Comparison of ENCODE assay signal across 17 mouse cellular contexts in the genomic region with DNA sequence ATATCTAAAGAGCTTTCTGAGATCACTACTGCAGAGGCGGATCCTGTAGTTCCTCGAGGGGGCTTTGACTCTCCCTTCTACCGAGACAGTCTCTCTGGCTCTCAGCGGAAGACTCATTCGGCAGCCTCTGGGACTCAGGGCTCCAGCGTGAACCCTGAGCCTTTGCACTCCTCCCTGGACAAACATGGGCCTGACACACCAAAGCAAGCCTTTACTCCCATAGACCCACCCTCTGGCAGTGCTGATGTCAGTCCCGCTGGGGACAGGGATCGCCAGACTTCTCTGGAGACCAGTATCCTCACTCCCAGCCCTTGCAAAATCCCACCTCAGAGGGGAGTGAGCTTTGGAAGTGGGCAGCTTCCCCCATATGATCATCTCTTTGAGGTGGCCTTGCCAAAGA. TPM values are rescaled to one million over a fixed set of nuclear protein-coding genes. Genes with fewer than 3 reads are reported as not detected.
DNase-seq lines count a peak whose midpoint lies in the region; ATAC-seq and TF ChIP-seq lines count a peak whose summit lies in the region.
"Had no signal": no experiment of that assay in that cellular context is flagged by ENCODE, and none has a peak within 500 bp of the region (broad histone marks: within the 10 kb centered on the region; RNA-seq: fewer than 3 reads in every experiment).

No protein-coding gene starts in this region.

- no peak overlapping the region for H3K4me2 ChIP-seq in intestine, postnatal 0 days (replicated peaks; ENCODE audit: low read depth)
- H3K4me2 ChIP-seq in liver, postnatal 0 days (ENCODE audit: low read depth, low read length): no peak overlapping the region
- peak overlapping the region; percentile 20 for H3K4me2 ChIP-seq in stomach, postnatal 0 days (replicated peaks; ENCODE audit: low read depth)
- H3K4me2 ChIP-seq: embryonic facial prominence, embryonic 12.5 days; forebrain, embryonic 15.5 days; heart, embryonic 12.5 days; hindbrain, embryonic 14.5 days had no signal

- H3K4me1 ChIP-seq in intestine, postnatal 0 days (replicated peaks; ENCODE audit: control insufficient read depth, insufficient read depth, low read length): no peaks in the 10 kb centered on the region
- no peaks in the 10 kb centered on the region for H3K4me1 ChIP-seq in liver, postnatal 0 days (ENCODE audit: insufficient read depth)
- no peaks in the 10 kb centered on the region for H3K4me1 ChIP-seq in stomach, postnatal 0 days (replicated peaks; ENCODE audit: control insufficient read depth, insufficient read depth)
- H3K4me1 ChIP-seq: embryonic facial prominence, embryonic 12.5 days; forebrain, embryonic 15.5 days; heart, embryonic 12.5 days; hindbrain, embryonic 10.5 days had no signal

- H3K4me3 ChIP-seq in intestine, postnatal 0 days (ENCODE audit: low read depth, low read length): no peak overlapping the region
- no peak overlapping the region for H3K4me3 ChIP-seq in liver, postnatal 0 days (ENCODE audit: low read depth, low read length)
- no peak overlapping the region for H3K4me3 ChIP-seq in stomach, postnatal 0 days (ENCODE audit: low read depth, low read length)
- H3K4me3 ChIP-seq: embryonic facial prominence, embryonic 12.5 days; forebrain, embryonic 15.5 days; heart, embryonic 12.5 days; hindbrain, embryonic 10.5 days had no signal

- no peak overlapping the region for H3K9ac ChIP-seq in intestine, postnatal 0 days (ENCODE audit: low read depth, low read length)
- H3K9ac ChIP-seq in liver, postnatal 0 days (replicated peaks): no peak overlapping the region
- H3K9ac ChIP-seq in stomach, postnatal 0 days (ENCODE audit: low read length): no peak overlapping the region
- H3K9ac ChIP-seq: embryonic facial prominence, embryonic 12.5 days; forebrain, embryonic 15.5 days; heart, embryonic 12.5 days; hindbrain, embryonic 14.5 days had no signal

- whole genome bisulfite sequencing in intestine, postnatal 0 days: 83% methylated on average over 8 of the region's 8 CpGs
- WGBS in large intestine, adult 2 months: 35% methylated on average over 8 of the region's 8 CpGs
- 74% methylated on average over 8 of the region's 8 CpGs for WGBS in liver, postnatal 0 days (ENCODE audit: insufficient replicate concordance)
- 78% methylated on average over 8 of the region's 8 CpGs for WGBS in stomach, postnatal 0 days

- peaks cover 83% of the 10 kb centered on the region for H3K36me3 ChIP-seq in intestine, postnatal 0 days (ENCODE audit: control insufficient read depth, insufficient read depth)
- H3K36me3 ChIP-seq in liver, postnatal 0 days (replicated peaks; ENCODE audit: insufficient read depth, low read length): peaks cover 73% of the 10 kb centered on the region
- peaks cover 30% of the 10 kb centered on the region for H3K36me3 ChIP-seq in stomach, postnatal 0 days (ENCODE audit: control insufficient read depth, insufficient read depth, low read length)

- TF ChIP-seq EP300 in liver, postnatal 0 days (IDR thresholded peaks at IDR 0.05; ENCODE audit: low read depth): no peak
- TF ChIP-seq EP300 in stomach, postnatal 0 days (optimal IDR thresholded peaks at IDR 0.05): no peak

- 0 out of 2 replicates have a peak, but pooled peaks have one; percentile 47 for ATAC-seq in intestine, postnatal 0 days
- ATAC-seq in liver, postnatal 0 days: peak; percentile 67
- ATAC-seq in stomach, postnatal 0 days (ENCODE audit: low FRiP score, low TSS enrichment): peak; percentile 94
- ATAC-seq: forebrain, embryonic 15.5 days had no signal

- TF ChIP-seq CTCF in intestine, postnatal 0 days (IDR thresholded peaks at IDR 0.05; ENCODE audit: low read depth): no peak
- TF ChIP-seq CTCF in liver, postnatal 0 days (IDR thresholded peaks at IDR 0.05; ENCODE audit: low read depth): no peak
- no peak for TF ChIP-seq CTCF in stomach, postnatal 0 days (IDR thresholded peaks at IDR 0.05; ENCODE audit: low read depth)

- H3K27me3 ChIP-seq in intestine, postnatal 0 days (replicated peaks; ENCODE audit: control insufficient read depth, insufficient read depth, low read length): no peaks in the 10 kb centered on the region
- no peaks in the 10 kb centered on the region for H3K27me3 ChIP-seq in liver, postnatal 0 days (ENCODE audit: insufficient read depth, low read length)
- H3K27me3 ChIP-seq in stomach, postnatal 0 days (ENCODE audit: control insufficient read depth, insufficient read depth, low read length): no peaks in the 10 kb centered on the region
- H3K27me3 ChIP-seq: embryonic facial prominence, embryonic 12.5 days; forebrain, embryonic 15.5 days; heart, embryonic 12.5 days had no signal

- no peak overlapping the region for H3K27ac ChIP-seq in intestine, postnatal 0 days (ENCODE audit: low read depth, low read length)
- H3K27ac ChIP-seq in liver, postnatal 0 days (ENCODE audit: low read depth): no peak overlapping the region
- peak overlapping the region; percentile 56 for H3K27ac ChIP-seq in stomach, postnatal 0 days (replicated peaks)
- H3K27ac ChIP-seq: embryonic facial prominence, embryonic 12.5 days; forebrain, embryonic 15.5 days; hindbrain, embryonic 10.5 days; hindbrain, embryonic 14.5 days had no signal

- DNase-seq in large intestine, adult 2 months (ENCODE audit: low read depth, low spot score): peak; percentile 44
- DNase-seq in liver, postnatal 0 days: no peak
- peak; percentile 78 for DNase-seq in stomach, postnatal 0 days (ENCODE audit: low spot score)
- no peak for DNase-seq in testis, postnatal 10 days (ENCODE audit: low spot score)
- no peak for DNase-seq in cerebellum, adult 9-10 months
- DNase-seq: adrenal gland, adult 8-10 months; adrenal gland, postnatal 36 days; cerebellum, adult 8-10 months; cerebellum, postnatal 25 days; gastrocnemius, postnatal 14 days had no signal

- no peaks in the 10 kb centered on the region for H3K9me3 ChIP-seq in intestine, postnatal 0 days (ENCODE audit: control insufficient read depth)
- no peaks in the 10 kb centered on the region for H3K9me3 ChIP-seq in liver, postnatal 0 days (ENCODE audit: low read length)
- H3K9me3 ChIP-seq in stomach, postnatal 0 days (ENCODE audit: control insufficient read depth, low read length): no peaks in the 10 kb centered on the region
- H3K9me3 ChIP-seq: embryonic facial prominence, embryonic 12.5 days; forebrain, embryonic 15.5 days; heart, embryonic 12.5 days; hindbrain, embryonic 10.5 days had no signal

RNA-seq across cellular contexts. Expression of gene Spaca9, which starts 23.5 kb away (rescaled TPM):
- polyA plus RNA-seq in intestine, postnatal 0 days (2015; fragmentation: Nextera tagmentation; extraction: Ambion mirVana): 0.60 and 0.86 TPM in 2 replicates
- polyA plus RNA-seq in large intestine, adult 2 months (2012; rRNA removed): 0.82 and 1.0 TPM in 2 replicates
- polyA plus RNA-seq in liver, postnatal 0 days (2015; fragmentation: Nextera tagmentation; extraction: Ambion mirVana): 2.1 and 2.5 TPM in 2 replicates
- polyA plus RNA-seq in stomach, postnatal 0 days (2015; fragmentation: Nextera tagmentation; extraction: Ambion mirVana): 0.57 and 0.69 TPM in 2 replicates

RNA-seq across cellular contexts. Expression of gene Ak8, which starts 24.0 kb away (rescaled TPM):
- polyA plus RNA-seq in intestine, postnatal 0 days (2015; fragmentation: Nextera tagmentation; extraction: Ambion mirVana): 0.16 TPM in 1 of 2 replicates, not detected in the other
- 0.11 and 0.19 TPM in 2 replicates for polyA plus RNA-seq in large intestine, adult 2 months (2012; rRNA removed)
- polyA plus RNA-seq in liver, postnatal 0 days (2015; fragmentation: Nextera tagmentation; extraction: Ambion mirVana): 0.28 and 0.41 TPM in 2 replicates
- polyA plus RNA-seq in stomach, postnatal 0 days (2015; fragmentation: Nextera tagmentation; extraction: Ambion mirVana): 0.29 and 0.40 TPM in 2 replicates

RNA-seq across cellular contexts. Expression of gene Tsc1, which starts 35.0 kb away (rescaled TPM):
- polyA plus RNA-seq in intestine, postnatal 0 days (2015; fragmentation: Nextera tagmentation; extraction: Ambion mirVana): 6.5 and 8.2 TPM in 2 replicates
- 6.0 and 10.8 TPM in 2 replicates for polyA plus RNA-seq in large intestine, adult 2 months (2012; rRNA removed)
- polyA plus RNA-seq in liver, postnatal 0 days (2015; fragmentation: Nextera tagmentation; extraction: Ambion mirVana): 3.7 TPM in 2 replicates
- polyA plus RNA-seq in stomach, postnatal 0 days (2015; fragmentation: Nextera tagmentation; extraction: Ambion mirVana): 4.9 and 5.1 TPM in 2 replicates

RNA-seq across cellular contexts. Expression of gene Gfi1b, which starts 54.2 kb away (rescaled TPM):
- polyA plus RNA-seq in intestine, postnatal 0 days (2015; fragmentation: Nextera tagmentation; extraction: Ambion mirVana): 0.34 TPM in 1 of 2 replicates, not detected in the other
- polyA plus RNA-seq in large intestine, adult 2 months (2012; rRNA removed): 0.79 and 1.3 TPM in 2 replicates
- 48.9 and 52.2 TPM in 2 replicates for polyA plus RNA-seq in liver, postnatal 0 days (2015; fragmentation: Nextera tagmentation; extraction: Ambion mirVana)
- polyA plus RNA-seq in stomach, postnatal 0 days (2015; fragmentation: Nextera tagmentation; extraction: Ambion mirVana): 0.07 and 0.40 TPM in 2 replicates
- polyA plus RNA-seq: cortical plate, adult 2 months; forebrain, embryonic 15.5 days; hindbrain, embryonic 14.5 days had no signal

Comparison
In these comparisons a context has a peak if more than half of its experiments do, and no peak if none do; other contexts are left out.
1. DNase-seq: peak in large intestine, adult 2 months (single experiment) and stomach, postnatal 0 days (single experiment); none in liver, postnatal 0 days (single experiment), testis, postnatal 10 days (single experiment) and cerebellum, adult 9-10 months (single experiment).
2. Peak in every context shown above with its lines, with median percentiles within 50 percentile points of each other: ATAC-seq.